Mouse (Mus musculus): ENCODE results near the gene Magi1.
"Not testable (repeated sequence)": the region's sequence is repeated elsewhere in the genome, so short reads cannot be mapped to it uniquely, and the experiment has no call there.

Gene Magi1

GRCm38 (mm10) chr6:93648581-93649230, 635.0 kb downstream of the Magi1 start:
- DNase-seq (ENCODE audit: low read depth, low spot score): no peak

GRCm38 (mm10) chr6:93629735-93630291, 653.9 kb downstream of the Magi1 start:
- DNase-seq (ENCODE audit: low read depth, low spot score): not testable (repeated sequence)

GRCm38 (mm10) chr6:93627200-93627599, 656.5 kb downstream of the Magi1 start:
- no peak for DNase-seq (ENCODE audit: low read depth, low spot score)

All from retina, adult 2 months (tissue).